Mouse (Mus musculus) C2C12 (cell line): Measurements from ENCODE around the gene Gmfb.

ENCODE experiments used
- CEBPB ChIP-seq: IDR thresholded peaks from one replicate; pipeline ENCODE4 v1.6.1; 2011; ENCODE audit warnings: low read depth, mild to moderate bottlenecking, control low read depth, moderate library complexity
- CTCF ChIP-seq: IDR thresholded peaks from one replicate; pipeline ENCODE4 v1.5.1; 2011; ENCODE audit not compliant: control insufficient read depth, insufficient read depth, insufficient read length
- MAX ChIP-seq: IDR thresholded peaks from one replicate; pipeline ENCODE4 v1.6.1; 2011; ENCODE audit warnings: mild to moderate bottlenecking, control low read depth
- MYOD1 ChIP-seq: IDR thresholded peaks from one replicate; pipeline ENCODE4 v1.6.1; 2011; ENCODE audit warnings: low read depth; ENCODE audit not compliant: control insufficient read depth, insufficient read length
- MYOG ChIP-seq: IDR thresholded peaks from one replicate; pipeline ENCODE4 v1.6.1; 2011; ENCODE audit not compliant: control insufficient read depth, insufficient read length; ENCODE audit errors: extremely low read depth
- USF1 ChIP-seq: IDR thresholded peaks from one replicate; pipeline ENCODE4 v1.6.1; 2011; ENCODE audit warnings: low read depth, mild to moderate bottlenecking, control low read depth, moderate library complexity

DNA sequence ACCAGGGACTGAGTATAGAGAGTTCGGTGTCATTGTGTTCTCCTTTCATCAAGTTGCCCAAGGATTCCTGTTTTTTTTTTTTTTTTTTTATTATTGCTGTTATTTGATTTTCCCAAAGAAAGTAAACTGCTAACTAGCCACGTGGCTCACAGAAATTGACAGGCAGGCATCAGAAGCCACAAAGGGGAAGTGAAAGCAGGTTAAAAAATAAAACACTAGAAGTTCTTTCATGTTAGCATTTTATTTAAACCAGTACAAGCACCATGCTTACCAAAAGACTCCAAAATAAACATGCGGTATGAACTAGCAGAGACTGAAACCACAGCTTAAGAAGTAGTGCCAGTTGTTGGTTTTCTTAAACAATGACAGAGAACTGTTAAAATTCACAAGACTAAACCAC is 14.1 kb downstream of the Gmfb start:
- TF ChIP-seq CTCF = no peak
- no peak for TF ChIP-seq MYOD1
- no peak for TF ChIP-seq USF1
- TF ChIP-seq CEBPB = no peak
- TF ChIP-seq MAX = no peak
- no peak for TF ChIP-seq MYOG
